Mouse (Mus musculus) stomach, embryonic 16.5 days (tissue): ENCODE data around the gene Ganab. TPM values are rescaled to one million over a fixed set of nuclear protein-coding genes. Genes with fewer than 3 reads are reported as not detected.

ENCODE experiments used
- ATAC-seq: fragments of 200-750 bp; cut with Nextera tagmentation; 2 replicates; pipeline ENCODE4 v1.8.0; 2017; ENCODE audit warnings: moderate number of reproducible peaks, moderate TSS enrichment; ENCODE audit not compliant: insufficient read depth, low FRiP score
- H3K27ac ChIP-seq: fragments of 300-500 bp; sonication (generic); 2 replicates; pipeline ENCODE4 v1.5.1; 2014; ENCODE audit warnings: low read length
- H3K27me3 ChIP-seq: fragments of 300-500 bp; sonication (generic); 2 replicates; pipeline ENCODE4 v1.6.1; 2014; ENCODE audit warnings: low read length, control low read depth, mixed read lengths; ENCODE audit not compliant: control insufficient read depth, insufficient read depth
- H3K36me3 ChIP-seq: fragments of 300-500 bp; sonication (generic); 2 replicates; pipeline ENCODE4 v1.6.1; 2014; ENCODE audit warnings: low read length; ENCODE audit not compliant: control insufficient read depth, insufficient read depth
- H3K4me1 ChIP-seq: fragments of 300-500 bp; sonication (generic); 2 replicates; pipeline ENCODE4 v1.6.1; 2014; ENCODE audit warnings: low read length, control low read depth, mixed read lengths; ENCODE audit not compliant: control insufficient read depth, insufficient read depth
- H3K4me2 ChIP-seq: fragments of 300-500 bp; sonication (generic); 2 replicates; pipeline ENCODE4 v1.6.1; 2014; ENCODE audit warnings: low read depth, low read length, mixed read lengths
- H3K4me3 ChIP-seq: fragments of 300-500 bp; sonication (generic); replicated peaks from 2 replicates; pipeline ENCODE4 v1.5.1; 2014; ENCODE audit warnings: mild to moderate bottlenecking, low read length
- H3K9ac ChIP-seq: fragments of 300-500 bp; sonication (generic); 2 replicates; pipeline ENCODE4 v1.6.1; 2014; ENCODE audit warnings: low read length
- H3K9me3 ChIP-seq: fragments of 300-500 bp; sonication (generic); replicated peaks from 2 replicates; pipeline ENCODE4 v1.6.1; 2016; ENCODE audit warnings: low read length, control low read depth; ENCODE audit not compliant: control insufficient read depth
- WGBS: fragments of 180-500 bp; shearing (Covaris S2); extraction: QIAGEN DNeasy Blood & Tissue Kit; methylation state at CpG from one replicate; pipeline ENCODE4 v1.1.7; 2014; 5-methylcytosine and 5-hydroxymethylcytosine counted together
- microRNA-seq: library from miRNA; unstranded; fragments of <30 nt; microRNA quantifications from one replicate; pipeline ENCODE4, GENCODE M21; 2016
- polyA plus RNA-seq: library from polyadenylated mRNA; unstranded; fragments of >200 nt; fragmentation: Nextera tagmentation; extraction: Ambion mirVana; gene quantifications from 2 replicates; pipeline ENCODE4 v1.2.1, GENCODE M21; 2015

Ganab gene
- polyA plus RNA-seq, 1 experiment from 2014 or later = 105 TPM

GRCm38 (mm10) chr19:8966198-8966589 is 68.3 kb downstream of the Ganab start:
- H3K4me1 ChIP-seq = peaks cover 13% of the 10 kb centered on the region
- peak overlapping the region; percentile 92 for H3K27ac ChIP-seq
- WGBS = 29% methylated on average over 5 of the region's 5 CpGs
- H3K4me3 ChIP-seq = peak overlapping the region; percentile 54
- no peak for ATAC-seq
- H3K9ac ChIP-seq = peak overlapping the region; percentile 74
- no peaks in the 10 kb centered on the region for H3K27me3 ChIP-seq
- H3K9me3 ChIP-seq = no peaks in the 10 kb centered on the region
- H3K4me2 ChIP-seq = peak overlapping the region; percentile 66
- peaks cover 29% of the 10 kb centered on the region for H3K36me3 ChIP-seq

Small RNA genes lying within 50 kb of the gene (microRNA-seq; reads per million reads assigned to microRNA genes)
- gene Mir5136 = 0.66 reads per million

Other genes starting within 250 kb of the Ganab start
- gene Chrm1, start 234.3 kb upstream of the Ganab start, polyA plus RNA-seq = 1.3 and 1.9 TPM in 2 replicates
- 111 and 116 TPM in 2 replicates for gene Slc3a2, start 174.7 kb upstream of the Ganab start, polyA plus RNA-seq
- gene Wdr74, start 162.2 kb upstream of the Ganab start, polyA plus RNA-seq = 83.0 and 83.5 TPM in 2 replicates
- gene 1700092M07Rik, start 157.4 kb upstream of the Ganab start, polyA plus RNA-seq = 1.1 and 2.1 TPM in 2 replicates
- 146 and 148 TPM in 2 replicates for gene Stx5a, start 156.7 kb upstream of the Ganab start, polyA plus RNA-seq
- 150 and 165 TPM in 2 replicates for gene Nxf1, start 141.0 kb upstream of the Ganab start, polyA plus RNA-seq
- gene Tmem223, start 127.1 kb upstream of the Ganab start, polyA plus RNA-seq = 137 and 143 TPM in 2 replicates
- 88.9 and 96.9 TPM in 2 replicates for gene Tmem179b, start 123.6 kb upstream of the Ganab start, polyA plus RNA-seq
- gene Taf6l, start 111.7 kb upstream of the Ganab start, polyA plus RNA-seq = 17.1 and 19.8 TPM in 2 replicates
- 122 and 129 TPM in 2 replicates for gene Polr2g, start 99.5 kb upstream of the Ganab start, polyA plus RNA-seq
- 4.4 and 4.5 TPM in 2 replicates for gene Zbtb3, start 95.5 kb upstream of the Ganab start, polyA plus RNA-seq
- 45.3 and 46.3 TPM in 2 replicates for gene Ttc9c, start 78.7 kb upstream of the Ganab start, polyA plus RNA-seq
- 4.5 and 4.7 TPM in 2 replicates for gene Hnrnpul2, start 78.1 kb upstream of the Ganab start, polyA plus RNA-seq
- gene AC129217.1, start 68.3 kb upstream of the Ganab start, polyA plus RNA-seq = not detected in 2 replicates
- gene Bscl2, start 60.6 kb upstream of the Ganab start, polyA plus RNA-seq = 54.1 and 63.3 TPM in 2 replicates
- 10.4 and 10.7 TPM in 2 replicates for gene Gng3, start 58.9 kb upstream of the Ganab start, polyA plus RNA-seq
- 2.0 and 2.8 TPM in 2 replicates for gene Lrrn4cl, start 47.3 kb upstream of the Ganab start, polyA plus RNA-seq
- 170 and 175 TPM in 2 replicates for gene Ubxn1, start 26.6 kb upstream of the Ganab start, polyA plus RNA-seq
- gene Uqcc3, start 17.1 kb upstream of the Ganab start, polyA plus RNA-seq = 59.9 and 66.2 TPM in 2 replicates
- 50.2 and 77.0 TPM in 2 replicates for gene Lbhd1, start 14.3 kb upstream of the Ganab start, polyA plus RNA-seq
- not detected in 2 replicates for gene Gm49403, start 14.1 kb upstream of the Ganab start, polyA plus RNA-seq
- gene 1810009A15Rik, start 9.2 kb upstream of the Ganab start, polyA plus RNA-seq = 74.3 and 75.6 TPM in 2 replicates
- gene Gm49416, start 9.1 kb upstream of the Ganab start, polyA plus RNA-seq = 0.18 TPM in 1 of 2 replicates, not detected in the other
- gene Ints5, start 5.1 kb upstream of the Ganab start, polyA plus RNA-seq = 35.4 and 39.7 TPM in 2 replicates
- gene B3gat3, start 22.3 kb downstream of the Ganab start, polyA plus RNA-seq = 37.2 and 39.0 TPM in 2 replicates
- gene Rom1, start 31.3 kb downstream of the Ganab start, polyA plus RNA-seq = 2.8 and 3.1 TPM in 2 replicates
- 28.5 and 30.5 TPM in 2 replicates for gene Eml3, start 31.5 kb downstream of the Ganab start, polyA plus RNA-seq
- 142 and 149 TPM in 2 replicates for gene Mta2, start 43.8 kb downstream of the Ganab start, polyA plus RNA-seq
- 30.0 and 34.9 TPM in 2 replicates for gene Tut1, start 55.8 kb downstream of the Ganab start, polyA plus RNA-seq
- 401 and 441 TPM in 2 replicates for gene Eef1g, start 69.0 kb downstream of the Ganab start, polyA plus RNA-seq
- 46.4 and 48.3 TPM in 2 replicates for gene Ahnak, start 91.2 kb downstream of the Ganab start, polyA plus RNA-seq
- 0.75 and 1.3 TPM in 2 replicates for gene Scgb1a1, start 189.9 kb downstream of the Ganab start, polyA plus RNA-seq
- 10.2 and 11.8 TPM in 2 replicates for gene Asrgl1, start 237.6 kb downstream of the Ganab start, polyA plus RNA-seq